Mouse (Mus musculus) neural tube, embryonic 11.5 days (tissue): ENCODE results near the gene Git1. TPM values are rescaled to one million over a fixed set of nuclear protein-coding genes. Genes with fewer than 3 reads are reported as not detected.

Source experiments
- ATAC-seq: fragments of 200-750 bp; cut with Nextera tagmentation; 2 replicates; pipeline ENCODE4 v1.8.0; 2017; ENCODE audit warnings: moderate number of reproducible peaks, mild to moderate bottlenecking, moderate TSS enrichment, moderate library complexity; ENCODE audit not compliant: insufficient read depth, low FRiP score, low TSS enrichment
- DNase-seq: peaks from one replicate; pipeline ENCODE4 v3.0.0-alpha.2; 2015; ENCODE audit warnings: low spot score
- H3K27ac ChIP-seq: fragments of 300-500 bp; sonication (generic); 2 replicates; pipeline ENCODE4 v1.5.1; 2014; ENCODE audit warnings: low read depth, mild to moderate bottlenecking, low read length
- H3K27me3 ChIP-seq: fragments of 300-500 bp; sonication (generic); 2 replicates; pipeline ENCODE4 v1.6.1; 2014; ENCODE audit warnings: mild to moderate bottlenecking, low read length, mixed read lengths; ENCODE audit not compliant: control insufficient read depth, insufficient read depth
- H3K36me3 ChIP-seq: fragments of 300-500 bp; sonication (generic); 2 replicates; pipeline ENCODE4 v1.6.1; 2014; ENCODE audit warnings: mild to moderate bottlenecking, low read length, moderate library complexity, mixed read lengths; ENCODE audit not compliant: control insufficient read depth, insufficient read depth
- H3K4me1 ChIP-seq: fragments of 300-500 bp; sonication (generic); 2 replicates; pipeline ENCODE4 v1.6.1; 2014; ENCODE audit warnings: low read length, mixed read lengths; ENCODE audit not compliant: control insufficient read depth, insufficient read depth
- H3K4me2 ChIP-seq: fragments of 300-500 bp; sonication (generic); 2 replicates; pipeline ENCODE4 v1.6.1; 2014; ENCODE audit warnings: low read depth, mild to moderate bottlenecking, moderate library complexity
- H3K4me3 ChIP-seq: fragments of 300-500 bp; sonication (generic); 2 replicates; pipeline ENCODE4 v1.5.1; 2014; ENCODE audit warnings: low read depth, low read length
- H3K9ac ChIP-seq: fragments of 300-500 bp; sonication (generic); 2 replicates; pipeline ENCODE4 v1.6.1; 2014; ENCODE audit warnings: mild to moderate bottlenecking, low read length
- H3K9me3 ChIP-seq: fragments of 300-500 bp; sonication (generic); 2 replicates; pipeline ENCODE4 v1.6.1; 2016; ENCODE audit warnings: low read length; ENCODE audit not compliant: control insufficient read depth
- WGBS: fragments of 180-500 bp; shearing (Covaris S2); extraction: QIAGEN DNeasy Blood & Tissue Kit; methylation state at CpG from one replicate; pipeline ENCODE4 v1.1.7; 2014; 5-methylcytosine and 5-hydroxymethylcytosine counted together
- polyA plus RNA-seq: library from polyadenylated mRNA; unstranded; fragments of >200 nt; fragmentation: Nextera tagmentation; extraction: Ambion mirVana; gene quantifications from 2 replicates; pipeline ENCODE4 v1.2.1, GENCODE M21; 2014

The Git1 gene
- polyA plus RNA-seq, 1 experiment from 2014 or later = 18.7 TPM

DNA sequence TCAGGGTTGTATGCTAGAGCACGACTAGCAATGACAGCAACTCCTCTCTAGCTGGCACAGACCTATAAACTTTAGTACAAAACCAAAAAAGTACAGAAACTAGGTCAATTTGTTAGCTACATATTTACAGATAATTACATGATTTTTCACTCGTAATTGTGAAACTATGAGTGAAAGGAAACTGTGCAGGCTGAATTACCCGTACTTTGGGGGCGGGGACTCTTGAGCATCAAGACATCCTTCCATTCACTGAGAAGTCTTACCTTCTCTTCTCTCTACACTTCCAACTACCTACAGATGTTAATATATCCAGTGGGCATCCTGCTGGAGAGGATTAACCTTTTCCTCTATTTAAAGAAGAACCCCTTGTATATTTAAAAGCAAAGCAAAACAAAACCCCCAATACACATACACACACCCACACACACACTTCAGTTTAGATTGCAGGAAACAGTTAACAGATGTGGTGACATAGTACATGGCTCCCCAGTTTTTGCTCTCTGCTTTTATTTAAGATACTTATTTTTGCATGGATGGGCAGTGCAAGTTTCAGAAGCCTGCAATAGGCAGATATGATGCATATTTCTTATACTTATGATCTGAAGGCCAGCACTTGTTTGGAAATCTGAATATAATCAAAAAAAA lies 39.0 kb downstream of the Git1 start:
- 92% methylated on average over 4 of the region's 4 CpGs for WGBS
- H3K4me2 ChIP-seq = no peak overlapping the region
- H3K36me3 ChIP-seq = no peaks in the 10 kb centered on the region; the same call in 1 of the 2 replicates

DNA sequence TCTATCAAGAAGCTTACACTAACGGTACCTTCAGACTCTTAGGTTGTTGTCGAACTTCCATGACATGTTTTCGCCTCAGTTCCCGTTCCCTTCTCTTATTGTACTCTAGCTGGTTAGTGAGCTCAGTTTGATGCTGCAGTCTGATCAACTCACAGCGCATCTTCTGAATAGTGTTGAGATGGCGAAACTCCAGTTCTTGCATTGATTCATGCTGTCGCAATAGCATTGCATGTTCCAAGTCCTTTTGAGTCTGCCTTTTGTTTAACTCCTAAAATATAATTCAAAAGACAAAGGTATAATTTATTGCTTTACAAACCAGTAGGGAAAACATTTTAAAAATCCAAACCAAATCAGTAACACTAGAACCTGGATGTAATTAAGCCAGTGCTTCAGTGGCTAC lies 51.9 kb downstream of the Git1 start:
- WGBS = 96% methylated on average over 7 of the region's 7 CpGs
- no peak overlapping the region for H3K4me2 ChIP-seq
- peaks cover 14% of the 10 kb centered on the region for H3K36me3 ChIP-seq
- no peaks in the 10 kb centered on the region for H3K9me3 ChIP-seq
- ATAC-seq (no peak), DNase-seq (no peak)
- H3K9ac ChIP-seq = no peak overlapping the region
- H3K4me3 ChIP-seq = no peak overlapping the region
- no peaks in the 10 kb centered on the region for H3K27me3 ChIP-seq
- H3K4me1 ChIP-seq = no peaks in the 10 kb centered on the region
- no peak overlapping the region for H3K27ac ChIP-seq

More for the DNA sequence above, 39.0 kb downstream of the Git1 start:
- H3K9ac ChIP-seq = no peak overlapping the region
- H3K4me3 ChIP-seq = no peak overlapping the region
- no peaks in the 10 kb centered on the region for H3K9me3 ChIP-seq
- H3K4me1 ChIP-seq = no peaks in the 10 kb centered on the region
- no peak for ATAC-seq
- no peaks in the 10 kb centered on the region for H3K27me3 ChIP-seq
- no peak for DNase-seq
- no peak overlapping the region for H3K27ac ChIP-seq

Other genes starting within 250 kb of the Git1 start
- 0.41 and 0.43 TPM in 2 replicates for gene Coro6, start 31.2 kb upstream of the Git1 start, polyA plus RNA-seq
- gene Ankrd13b, start 3.9 kb upstream of the Git1 start, polyA plus RNA-seq = 19.4 and 20.5 TPM in 2 replicates
- 2.8 and 4.0 TPM in 2 replicates for gene Abhd15, start 21.6 kb downstream of the Git1 start, polyA plus RNA-seq
- gene Trp53i13, start 22.4 kb downstream of the Git1 start, polyA plus RNA-seq = 27.8 and 31.9 TPM in 2 replicates
- not detected in 2 replicates for gene Gm10392, start 25.6 kb downstream of the Git1 start, polyA plus RNA-seq
- 18.4 and 18.6 TPM in 2 replicates for gene Taok1, start 114.3 kb downstream of the Git1 start, polyA plus RNA-seq
- 3.8 and 4.0 TPM in 2 replicates for gene Nufip2, start 192.6 kb downstream of the Git1 start, polyA plus RNA-seq
- gene Cryba1, start 231.7 kb downstream of the Git1 start, polyA plus RNA-seq = 2.8 and 3.6 TPM in 2 replicates